Mouse (Mus musculus) stomach, postnatal 0 days (tissue): ENCODE data around the gene Nhlrc1.

ENCODE experiments used
- CTCF ChIP-seq: IDR thresholded peaks from 2 replicates; pipeline ENCODE4 v1.5.1; 2016; ENCODE audit warnings: antibody characterized with exemption, low read depth, mild to moderate bottlenecking, moderate library complexity
- EP300 ChIP-seq: optimal IDR thresholded peaks from 2 replicates; pipeline ENCODE3; 2016; ENCODE audit warnings: antibody characterized with exemption

DNA sequence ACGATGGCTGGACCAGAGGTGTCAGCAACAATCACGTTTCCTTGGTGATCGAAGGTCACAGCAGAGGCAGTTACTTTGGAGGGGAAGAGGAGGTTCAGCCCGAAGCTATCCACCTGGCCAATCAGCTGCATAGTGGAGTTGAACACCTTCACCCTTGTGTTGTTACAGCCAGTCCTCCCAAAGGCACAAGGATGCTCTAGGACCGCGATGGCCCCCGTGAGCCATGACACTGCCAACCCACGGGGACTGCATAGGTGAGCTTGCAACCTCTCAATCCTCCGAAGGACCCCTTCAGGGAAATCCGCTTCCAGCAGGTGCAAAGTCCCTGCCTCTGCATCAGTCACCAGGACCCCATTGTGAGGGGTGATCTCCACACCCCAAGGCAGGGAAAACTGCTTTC is 910 bp downstream of the Nhlrc1 start:
- TF ChIP-seq CTCF (no peak), EP300 (no peak)
